In genomic region chr15:95527461-95527947, GRCm38 (mm10) we compare ENCODE assay signal across 9 mouse cellular contexts. TPM values are rescaled to one million over a fixed set of nuclear protein-coding genes. Genes with fewer than 3 reads are reported as not detected.
DNase-seq lines count a peak whose midpoint lies in the region; ATAC-seq lines count a peak whose summit lies in the region.
"Had no signal": no experiment of that assay in that cellular context is flagged by ENCODE, and none has a peak within 500 bp of the region (broad histone marks: within the 10 kb centered on the region; RNA-seq: fewer than 3 reads in every experiment).

No protein-coding gene starts in this region.

- H3K27ac ChIP-seq in hindbrain, embryonic 12.5 days, result peak overlapping the region; percentile 92
- H3K27ac ChIP-seq in midbrain, embryonic 15.5 days, result peak overlapping the region; percentile 93
- H3K27ac ChIP-seq: liver, embryonic 14.5 days had no signal

- peaks cover 11% of the 10 kb centered on the region for H3K4me1 ChIP-seq in hindbrain, embryonic 12.5 days
- peaks cover 13% of the 10 kb centered on the region for H3K4me1 ChIP-seq in midbrain, embryonic 15.5 days

- peak overlapping the region; percentile 85 for H3K9ac ChIP-seq in hindbrain, embryonic 12.5 days
- peak overlapping the region; percentile 81 for H3K9ac ChIP-seq in midbrain, embryonic 15.5 days
- H3K9ac ChIP-seq: liver, embryonic 14.5 days had no signal

- peak overlapping the region; percentile 85 for H3K4me3 ChIP-seq in hindbrain, embryonic 12.5 days
- H3K4me3 ChIP-seq in midbrain, embryonic 15.5 days, result peak overlapping the region; percentile 61

- H3K27me3 ChIP-seq in hindbrain, embryonic 12.5 days, result peaks cover 6% of the 10 kb centered on the region; the same call in 1 of the 2 replicates
- no peaks in the 10 kb centered on the region for H3K27me3 ChIP-seq in midbrain, embryonic 15.5 days (replicated peaks)

- H3K36me3 ChIP-seq in hindbrain, embryonic 12.5 days, result no peaks in the 10 kb centered on the region
- H3K36me3 ChIP-seq in midbrain, embryonic 15.5 days (replicated peaks), result no peaks in the 10 kb centered on the region

- peak overlapping the region; percentile 90 for H3K4me2 ChIP-seq in hindbrain, embryonic 12.5 days (replicated peaks)
- H3K4me2 ChIP-seq in midbrain, embryonic 15.5 days, result peak overlapping the region; percentile 86

- WGBS in hindbrain, embryonic 12.5 days, result 2% methylated on average over 28 of the region's 28 CpGs
- under 1% methylated on average over 28 of the region's 28 CpGs for WGBS in midbrain, embryonic 15.5 days

- ATAC-seq in hindbrain, embryonic 12.5 days (ENCODE audit: low FRiP score), result peak; percentile 33
- ATAC-seq in midbrain, embryonic 15.5 days (replicated peaks), result peak; percentile 41

- H3K9me3 ChIP-seq in hindbrain, embryonic 12.5 days (replicated peaks), result no peaks in the 10 kb centered on the region
- no peaks in the 10 kb centered on the region for H3K9me3 ChIP-seq in midbrain, embryonic 15.5 days

- peak; percentile 28 to 44 for DNase-seq in layer of hippocampus, postnatal 10 days (ENCODE audit: low spot score in 2 of 2)
- DNase-seq in layer of hippocampus, postnatal 25 days (ENCODE audit: extremely low spot score in 1 of 2, low spot score in 1 of 2), result no peak
- peak; percentile 27 for DNase-seq in embryo, embryonic 11 days
- DNase-seq in left cerebral cortex, adult 18-20 months (ENCODE audit: low spot score in 2 of 2), result no peak
- DNase-seq in urinary bladder, postnatal 36 days (ENCODE audit: low spot score in 2 of 2), result no peak
- DNase-seq in ovary, postnatal 10 days (ENCODE audit: low spot score), result no peak

RNA-seq across cellular contexts. Expression of gene Nell2, which starts 0.9 kb away (rescaled TPM):
- total RNA-seq in layer of hippocampus, postnatal 10 days (2021), result 100 to 1,000 TPM; 636 to 651 TPM
- total RNA-seq in layer of hippocampus, postnatal 25 days (2021), result 100 to 1,000 TPM; 808 to 815 TPM
- polyA plus RNA-seq in hindbrain, embryonic 12.5 days (2016; fragmentation: Nextera tagmentation; extraction: Ambion mirVana), result 115 and 119 TPM in 2 replicates
- 189 and 203 TPM in 2 replicates for polyA plus RNA-seq in midbrain, embryonic 15.5 days (2015; fragmentation: Nextera tagmentation; extraction: Ambion mirVana)
- 100 to 1,000 TPM; 483 to 499 TPM for total RNA-seq in left cerebral cortex, adult 18-20 months (2021)

Comparison
In these comparisons a context has a peak if more than half of its experiments do, and no peak if none do; other contexts are left out.
1. DNase-seq: peak in layer of hippocampus, postnatal 10 days (2 of 2) and embryo, embryonic 11 days (single experiment); none in layer of hippocampus, postnatal 25 days (0 of 2), left cerebral cortex, adult 18-20 months (0 of 2), urinary bladder, postnatal 36 days (0 of 2) and ovary, postnatal 10 days (single experiment).